Mouse (Mus musculus) intestine, embryonic 15.5 days (tissue): ENCODE data around the gene Anks1b. TPM values are rescaled to one million over a fixed set of nuclear protein-coding genes. Genes with fewer than 3 reads are reported as not detected.
A peak's percentile ranks its signal among the peaks of the same experiment; 100 is the strongest.

ENCODE experiments used
- ATAC-seq: fragments of 200-750 bp; cut with Nextera tagmentation; 2 replicates; pipeline ENCODE4 v1.8.0; 2017; ENCODE audit warnings: moderate TSS enrichment, moderate library complexity
- H3K27ac ChIP-seq: fragments of 300-500 bp; sonication (generic); 2 replicates; pipeline ENCODE4 v1.5.1; 2015; ENCODE audit warnings: mild to moderate bottlenecking, inconsistent platforms
- H3K27me3 ChIP-seq: fragments of 300-500 bp; sonication (generic); replicated peaks from 2 replicates; pipeline ENCODE4 v1.6.1; 2015; ENCODE audit warnings: inconsistent platforms
- H3K36me3 ChIP-seq: fragments of 300-500 bp; sonication (generic); 2 replicates; pipeline ENCODE4 v1.6.1; 2015; ENCODE audit warnings: inconsistent platforms
- H3K4me1 ChIP-seq: fragments of 300-500 bp; sonication (generic); replicated peaks from 2 replicates; pipeline ENCODE4 v1.6.1; 2015; ENCODE audit warnings: inconsistent platforms
- H3K4me2 ChIP-seq: fragments of 300-500 bp; sonication (generic); replicated peaks from 2 replicates; pipeline ENCODE4 v1.6.1; 2015; ENCODE audit warnings: mild to moderate bottlenecking, inconsistent platforms
- H3K4me3 ChIP-seq: fragments of 300-500 bp; sonication (generic); replicated peaks from 2 replicates; pipeline ENCODE4 v1.5.1; 2015; ENCODE audit warnings: inconsistent platforms
- H3K9ac ChIP-seq: fragments of 300-500 bp; sonication (generic); 2 replicates; pipeline ENCODE4 v1.6.1; 2015; ENCODE audit warnings: inconsistent platforms
- H3K9me3 ChIP-seq: fragments of 300-500 bp; sonication (generic); 2 replicates; pipeline ENCODE4 v1.6.1; 2016; ENCODE audit warnings: inconsistent platforms
- WGBS: fragments of 180-500 bp; shearing (Covaris S2); methylation state at CpG from one replicate; pipeline ENCODE4 v1.1.7; 2015; 5-methylcytosine and 5-hydroxymethylcytosine counted together
- polyA plus RNA-seq: library from polyadenylated mRNA; unstranded; fragments of >200 nt; fragmentation: Nextera tagmentation; extraction: Ambion mirVana; gene quantifications from 2 replicates; pipeline ENCODE4 v1.2.1, GENCODE M21; 2015

Anks1b gene
- polyA plus RNA-seq, 1 experiment from 2014 or later: 0.85 TPM

DNA sequence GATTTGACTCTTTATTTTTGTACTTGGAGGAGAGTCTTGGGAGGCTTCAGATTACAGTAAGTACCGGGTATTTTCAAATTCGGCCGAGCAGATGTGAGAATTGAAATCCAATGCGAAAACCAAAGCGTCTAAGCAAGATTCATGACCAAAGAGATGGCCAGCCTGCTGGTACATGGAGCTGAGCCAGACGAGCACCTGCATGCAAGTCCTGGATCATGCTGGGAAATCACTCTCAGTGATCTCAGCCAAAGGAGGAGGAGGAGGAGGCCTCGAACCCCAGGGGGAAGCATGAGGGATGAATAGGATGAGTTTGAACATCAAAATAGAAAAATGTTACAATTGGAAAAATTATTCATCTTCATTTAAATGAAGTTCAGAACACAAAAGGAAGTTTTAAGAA is 1087.1 kb downstream of the Anks1b start:
- 82% methylated on average over 7 of the region's 7 CpGs for WGBS
- H3K27ac ChIP-seq: no peak overlapping the region
- no peaks in the 10 kb centered on the region for H3K4me1 ChIP-seq
- H3K4me2 ChIP-seq: no peak overlapping the region
- ATAC-seq: no peak
- no peak overlapping the region for H3K4me3 ChIP-seq
- no peak overlapping the region for H3K9ac ChIP-seq
- no peaks in the 10 kb centered on the region for H3K27me3 ChIP-seq
- H3K9me3 ChIP-seq: no peaks in the 10 kb centered on the region
- H3K36me3 ChIP-seq: no peaks in the 10 kb centered on the region

DNA sequence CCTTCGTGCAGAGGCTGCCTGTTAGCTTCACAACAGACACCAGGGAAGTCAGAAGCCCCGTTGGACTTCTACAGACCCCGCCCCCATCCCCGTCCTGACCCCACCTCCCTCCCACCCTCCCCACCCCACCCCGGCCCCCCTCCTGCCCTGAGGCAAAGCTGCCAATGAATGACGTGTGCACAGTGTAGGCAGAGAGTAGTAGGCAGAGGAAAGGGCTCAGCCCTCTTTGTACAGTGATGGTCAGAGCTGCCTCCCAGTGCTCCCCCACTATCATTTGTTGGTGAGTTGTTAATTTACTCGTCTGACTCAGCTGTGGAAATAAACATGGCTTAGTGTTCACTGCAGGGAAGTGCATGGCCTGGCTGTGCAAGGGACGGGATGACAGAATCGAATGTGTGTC is 1091.2 kb downstream of the Anks1b start:
- no peak for ATAC-seq

GRCm38 (mm10) chr10:90965671-90966315 is 1092.5 kb downstream of the Anks1b start:
- Histone ChIP-seq H3K36me3 (no peaks in the 10 kb centered on the region), H3K9me3 (no peaks in the 10 kb centered on the region), H3K27ac (no peak overlapping the region), H3K4me3 (no peak overlapping the region), H3K9ac (no peak overlapping the region), H3K4me2 (no peak overlapping the region), H3K4me1 (peaks cover 10% of the 10 kb centered on the region; the same call in 1 of the 2 replicates), H3K27me3 (peaks cover 28% of the 10 kb centered on the region)
- 52% methylated on average over 14 of the region's 14 CpGs for WGBS
- no peak for ATAC-seq

More for the DNA sequence above, 1091.2 kb downstream of the Anks1b start:
- H3K4me3 ChIP-seq: no peak overlapping the region
- H3K4me1 ChIP-seq: peaks cover 4% of the 10 kb centered on the region; the same call in 1 of the 2 replicates
- no peak overlapping the region for H3K27ac ChIP-seq
- no peaks in the 10 kb centered on the region for H3K36me3 ChIP-seq
- no peak overlapping the region for H3K9ac ChIP-seq
- WGBS: 22% methylated on average over 9 of the region's 9 CpGs
- H3K27me3 ChIP-seq: peaks cover 24% of the 10 kb centered on the region
- no peaks in the 10 kb centered on the region for H3K9me3 ChIP-seq
- no peak overlapping the region for H3K4me2 ChIP-seq

GRCm38 (mm10) chr10:90966821-90967220 is 1093.5 kb downstream of the Anks1b start:
- Histone ChIP-seq H3K4me3 (no peak overlapping the region), H3K27me3 (peaks cover 28% of the 10 kb centered on the region), H3K36me3 (no peaks in the 10 kb centered on the region), H3K27ac (no peak overlapping the region), H3K9me3 (no peaks in the 10 kb centered on the region), H3K9ac (no peak overlapping the region), H3K4me1 (peaks cover 10% of the 10 kb centered on the region; the same call in 1 of the 2 replicates), H3K4me2 (no peak overlapping the region)
- WGBS: 10% methylated on average over 9 of the region's 9 CpGs
- no peak for ATAC-seq

DNA sequence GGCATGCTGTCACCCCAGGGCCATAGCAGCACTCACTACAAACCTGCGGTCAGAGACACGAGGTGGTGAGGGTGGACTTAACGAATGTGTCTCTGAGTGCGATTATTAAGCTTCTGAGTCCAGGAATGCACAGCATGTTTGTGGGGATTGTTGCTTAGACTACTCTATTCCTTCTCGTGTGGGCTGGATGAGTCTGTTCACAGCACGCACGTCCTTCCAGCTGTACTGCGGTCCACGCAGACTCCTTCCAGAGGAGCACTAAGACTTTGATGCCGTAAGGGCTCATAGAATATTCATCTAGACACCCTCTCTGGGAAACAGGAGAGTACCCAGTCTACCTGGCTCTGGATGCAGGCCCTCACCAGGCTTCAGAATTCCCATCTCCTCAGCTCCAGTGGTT is 1094.9 kb downstream of the Anks1b start:
- H3K27me3 ChIP-seq: peaks cover 28% of the 10 kb centered on the region
- H3K9ac ChIP-seq: no peak overlapping the region
- ATAC-seq: no peak
- peaks cover 10% of the 10 kb centered on the region; the same call in 1 of the 2 replicates for H3K4me1 ChIP-seq
- H3K4me2 ChIP-seq: no peak overlapping the region
- WGBS: 89% methylated on average over 10 of the region's 10 CpGs
- H3K27ac ChIP-seq: no peak overlapping the region
- no peaks in the 10 kb centered on the region for H3K36me3 ChIP-seq
- no peak overlapping the region for H3K4me3 ChIP-seq
- H3K9me3 ChIP-seq: no peaks in the 10 kb centered on the region

GRCm38 (mm10) chr10:90969355-90970174 is 1096.3 kb downstream of the Anks1b start:
- WGBS: 3% methylated on average over 72 of the region's 72 CpGs
- peak; percentile 69 for ATAC-seq
- H3K4me3 ChIP-seq: peak overlapping the region; percentile 44

DNA sequence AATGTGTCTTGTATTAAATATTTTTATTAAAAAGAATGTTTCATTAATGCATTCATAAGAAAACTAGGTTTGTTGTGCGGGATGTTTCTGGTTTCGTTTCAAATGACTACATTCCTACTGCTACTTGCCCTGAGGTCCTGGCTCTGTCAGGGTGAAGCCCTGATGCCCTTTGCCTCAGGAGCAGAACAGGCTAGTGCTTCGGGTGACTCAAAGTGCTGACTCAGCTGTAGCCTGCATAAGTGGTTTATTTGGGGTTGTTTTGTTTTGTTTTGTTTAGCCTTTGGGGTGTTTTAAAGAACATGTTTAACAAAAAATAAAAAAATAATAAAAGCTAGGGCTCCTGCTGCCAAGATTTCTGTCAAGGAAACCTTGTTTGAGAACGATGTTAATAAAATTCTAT is 1097.3 kb downstream of the Anks1b start:
- ATAC-seq: no peak
- H3K9ac ChIP-seq: no peak overlapping the region
- H3K4me3 ChIP-seq: no peak overlapping the region
- H3K9me3 ChIP-seq: no peaks in the 10 kb centered on the region
- WGBS: 43% methylated on average over 4 of the region's 4 CpGs
- peaks cover 10% of the 10 kb centered on the region; the same call in 1 of the 2 replicates for H3K4me1 ChIP-seq
- H3K27me3 ChIP-seq: peaks cover 28% of the 10 kb centered on the region
- H3K36me3 ChIP-seq: no peaks in the 10 kb centered on the region
- H3K4me2 ChIP-seq: no peak overlapping the region
- H3K27ac ChIP-seq: no peak overlapping the region

More at GRCm38 (mm10) chr10:90969355-90970174, 1096.3 kb downstream of the Anks1b start:
- H3K27ac ChIP-seq: no peak overlapping the region
- no peaks in the 10 kb centered on the region for H3K9me3 ChIP-seq
- peaks cover 10% of the 10 kb centered on the region; the same call in 1 of the 2 replicates for H3K4me1 ChIP-seq
- H3K36me3 ChIP-seq: no peaks in the 10 kb centered on the region
- peak overlapping the region; percentile 36 for H3K9ac ChIP-seq
- peak overlapping the region; percentile 89 for H3K4me2 ChIP-seq
- H3K27me3 ChIP-seq: peaks cover 28% of the 10 kb centered on the region

- H3K9me3 ChIP-seq: no peaks in the 10 kb centered on the region
- H3K9ac ChIP-seq: no peak overlapping the region
- H3K4me1 ChIP-seq: peaks cover 10% of the 10 kb centered on the region; the same call in 1 of the 2 replicates
- no peak overlapping the region for H3K4me3 ChIP-seq
- H3K27ac ChIP-seq: no peak overlapping the region
- ATAC-seq: no peak
- WGBS: 66% methylated on average over 2 of the region's 2 CpGs
- no peak overlapping the region for H3K4me2 ChIP-seq
- no peaks in the 10 kb centered on the region for H3K36me3 ChIP-seq
- peaks cover 9% of the 10 kb centered on the region for H3K27me3 ChIP-seq
These were observed 1100.8 kb downstream of the Anks1b start for GRCm38 (mm10) chr10:90974084-90974483.

DNA sequence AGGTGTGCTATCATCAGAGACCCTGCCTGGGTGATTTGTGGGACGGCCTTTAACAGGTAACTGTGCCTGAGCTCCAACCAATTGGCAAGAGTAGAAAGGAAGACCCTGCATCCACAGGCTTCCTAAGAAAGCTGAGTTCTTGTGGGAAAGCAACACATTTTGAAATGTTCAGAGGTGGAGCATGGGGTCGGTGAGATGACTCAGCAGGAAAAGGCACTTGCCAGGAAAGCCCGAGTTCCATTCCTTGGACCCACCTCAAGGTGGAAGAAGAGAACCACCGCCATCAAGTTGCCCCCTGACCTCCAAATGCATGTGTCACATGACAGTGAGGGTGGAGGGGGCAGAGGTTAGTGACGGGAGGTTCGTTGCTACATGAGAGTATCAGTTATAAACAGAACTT is 1101.2 kb downstream of the Anks1b start:
- H3K36me3 ChIP-seq: no peaks in the 10 kb centered on the region
- H3K9me3 ChIP-seq: no peaks in the 10 kb centered on the region
- ATAC-seq: no peak
- 76% methylated on average over 6 of the region's 6 CpGs for WGBS
- H3K27me3 ChIP-seq: peaks cover 4% of the 10 kb centered on the region
- no peak overlapping the region for H3K9ac ChIP-seq
- H3K4me2 ChIP-seq: no peak overlapping the region
- H3K27ac ChIP-seq: no peak overlapping the region
- H3K4me3 ChIP-seq: no peak overlapping the region
- peaks cover 7% of the 10 kb centered on the region; the same call in 1 of the 2 replicates for H3K4me1 ChIP-seq

- Histone ChIP-seq H3K36me3 (no peaks in the 10 kb centered on the region; the same call in 1 of the 2 replicates), H3K4me2 (no peak overlapping the region), H3K9me3 (no peaks in the 10 kb centered on the region), H3K4me1 (no peaks in the 10 kb centered on the region), H3K9ac (no peak overlapping the region), H3K27me3 (no peaks in the 10 kb centered on the region), H3K27ac (no peak overlapping the region), H3K4me3 (no peak overlapping the region)
- peak; percentile 49 for ATAC-seq
- WGBS: 81% methylated on average over 4 of the region's 4 CpGs
These were observed 1108.5 kb downstream of the Anks1b start for GRCm38 (mm10) chr10:90981811-90982210.

DNA sequence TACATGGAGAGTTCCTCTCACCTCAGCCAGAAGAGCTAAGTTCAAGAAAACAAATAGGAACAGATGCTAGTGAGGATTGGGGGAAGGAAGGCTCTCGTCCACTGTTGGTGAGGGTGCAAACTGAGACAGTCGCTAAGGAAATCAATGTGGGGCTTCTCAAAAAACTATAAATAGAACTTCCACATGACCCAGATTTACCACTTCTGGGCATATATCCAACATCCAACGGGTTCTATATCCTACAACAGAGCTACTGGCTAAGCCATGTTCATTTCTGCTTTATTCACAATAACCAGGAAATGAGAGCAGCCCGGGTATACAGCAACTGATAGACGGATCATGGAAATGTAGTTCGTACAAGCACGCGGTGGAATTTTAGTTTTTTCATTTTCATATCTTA is 1109.7 kb downstream of the Anks1b start:
- WGBS: 58% methylated on average over 8 of the region's 8 CpGs
- ATAC-seq: no peak
- no peak overlapping the region for H3K4me2 ChIP-seq
- no peaks in the 10 kb centered on the region for H3K27me3 ChIP-seq
- no peak overlapping the region for H3K4me3 ChIP-seq
- no peaks in the 10 kb centered on the region for H3K9me3 ChIP-seq
- H3K9ac ChIP-seq: no peak overlapping the region
- no peaks in the 10 kb centered on the region; the same call in 1 of the 2 replicates for H3K36me3 ChIP-seq
- H3K4me1 ChIP-seq: no peaks in the 10 kb centered on the region
- H3K27ac ChIP-seq: no peak overlapping the region

- H3K36me3 ChIP-seq: peaks cover 5% of the 10 kb centered on the region; the same call in 1 of the 2 replicates
- WGBS: 88% methylated on average over 6 of the region's 6 CpGs
- H3K27ac ChIP-seq: no peak overlapping the region
- H3K4me1 ChIP-seq: no peaks in the 10 kb centered on the region
- no peak for ATAC-seq
- H3K9me3 ChIP-seq: no peaks in the 10 kb centered on the region
- no peak overlapping the region for H3K4me2 ChIP-seq
- no peaks in the 10 kb centered on the region for H3K27me3 ChIP-seq
- H3K4me3 ChIP-seq: no peak overlapping the region
- no peak overlapping the region for H3K9ac ChIP-seq
These were observed 1117.0 kb downstream of the Anks1b start for GRCm38 (mm10) chr10:90990340-90990739.
